Mouse (Mus musculus): ENCODE data around the gene Cenpp. TPM values are rescaled to one million over a fixed set of nuclear protein-coding genes. Genes with fewer than 3 reads are reported as not detected.

Cenpp gene
- polyA plus RNA-seq, 1 experiment from 2014 or later, result 13.1 TPM

DNA sequence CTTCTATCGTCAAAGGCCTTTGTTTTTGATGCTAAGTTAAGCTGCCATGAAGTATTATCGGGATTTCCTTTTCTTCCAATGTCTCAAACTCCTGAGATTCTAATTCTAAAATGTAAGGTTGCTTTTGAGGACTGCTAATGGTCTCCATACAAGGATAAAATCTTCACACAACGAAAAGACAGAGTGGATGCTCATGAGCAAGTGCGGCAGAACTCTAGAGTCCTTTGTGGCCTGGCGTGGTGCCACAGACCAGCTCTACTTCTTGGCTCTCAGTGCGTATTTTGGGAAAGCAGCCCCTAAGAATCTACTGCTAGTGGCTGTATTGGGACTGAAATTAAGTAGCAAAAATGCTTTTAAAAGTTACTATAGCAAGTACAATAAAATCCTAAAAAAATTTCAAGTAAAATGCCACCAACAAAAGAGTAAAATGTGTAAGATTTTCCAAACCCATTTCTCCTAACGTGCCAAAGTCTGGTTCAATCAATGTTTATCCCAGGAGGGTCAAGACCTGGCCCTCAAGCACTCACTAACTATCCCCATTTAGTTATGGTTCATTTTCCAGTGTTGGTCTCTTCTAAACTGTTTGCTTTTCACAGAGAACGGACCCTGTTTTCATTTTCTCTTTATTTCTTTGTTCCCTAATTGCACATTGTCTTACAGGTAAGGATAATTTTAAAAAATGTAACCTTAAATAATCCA, 68.1 kb downstream of the Cenpp start:
- Histone ChIP-seq H3K4me2 (replicated peaks) (no peak overlapping the region), H3K27me3 (no peaks in the 10 kb centered on the region), H3K27ac (replicated peaks) (no peak overlapping the region), H3K36me3 (no peaks in the 10 kb centered on the region), H3K4me1 (no peaks in the 10 kb centered on the region), H3K9me3 (no peaks in the 10 kb centered on the region), H3K4me3 (no peak overlapping the region), H3K9ac (replicated peaks) (no peak overlapping the region)
- ATAC-seq (replicated peaks), result no peak
- WGBS, result 82% methylated on average over 8 of the region's 8 CpGs

- Histone ChIP-seq H3K4me1 (no peaks in the 10 kb centered on the region), H3K27ac (replicated peaks) (no peak overlapping the region), H3K4me3 (no peak overlapping the region), H3K27me3 (no peaks in the 10 kb centered on the region), H3K36me3 (no peaks in the 10 kb centered on the region), H3K4me2 (replicated peaks) (no peak overlapping the region), H3K9me3 (no peaks in the 10 kb centered on the region), H3K9ac (replicated peaks) (no peak overlapping the region)
- no peak for ATAC-seq (replicated peaks)
Measured at GRCm38 (mm10) chr13:49583859-49584258, 68.7 kb downstream of the Cenpp start.

DNA sequence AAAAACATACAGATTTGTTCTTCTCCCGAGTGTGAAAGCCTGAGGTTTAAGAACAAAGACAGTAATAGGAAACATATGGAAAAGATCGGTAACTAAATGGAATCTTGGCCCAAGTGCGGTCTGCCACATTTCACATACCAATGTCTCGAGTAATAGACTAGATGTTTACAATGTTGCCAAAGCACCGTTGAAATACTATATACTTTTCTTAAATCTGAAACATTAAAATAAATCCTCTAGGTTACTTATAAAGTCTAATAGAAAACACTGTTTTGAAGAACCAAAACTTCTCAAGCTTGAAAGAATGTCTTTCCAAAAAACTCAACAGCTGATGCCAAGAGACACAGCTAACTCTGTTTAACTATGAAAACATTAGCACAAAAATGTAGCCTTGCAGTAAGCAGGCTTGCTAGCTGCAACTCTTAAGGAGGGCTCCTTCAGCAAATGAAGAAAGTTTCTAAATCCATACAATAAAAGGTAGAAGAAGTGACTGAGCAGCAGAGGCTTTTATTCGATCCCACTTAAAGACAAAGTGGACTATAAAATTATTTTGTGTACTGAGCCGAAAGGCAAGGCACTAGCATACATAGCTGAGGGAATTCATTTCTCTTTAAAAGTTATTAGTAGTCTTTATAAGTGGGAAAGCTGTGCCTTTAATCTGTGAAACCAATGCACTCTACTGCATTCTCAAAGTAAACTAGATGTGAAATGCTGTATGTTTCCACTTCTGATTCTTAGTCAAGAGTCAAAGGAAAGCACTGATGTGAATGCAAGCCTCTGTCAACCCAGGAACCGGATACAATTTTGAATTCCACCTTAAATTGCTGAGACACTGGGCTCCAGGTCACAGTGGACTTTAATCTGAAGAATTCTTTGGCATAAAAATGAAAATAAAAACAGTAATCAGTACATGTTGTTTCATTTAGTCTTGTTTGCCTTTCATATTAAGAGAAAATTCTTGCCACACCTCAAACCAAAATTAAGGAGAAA, 70.7 kb downstream of the Cenpp start, which contains the start of gene Omd:
Omd (plus strand) TSS at position 922 of the 990 bp plus-strand sequence.
- H3K27me3 ChIP-seq, result no peaks in the 10 kb centered on the region
- WGBS, result 76% methylated on average over 8 of the region's 8 CpGs
- H3K4me3 ChIP-seq, result no peak within 1 kb of the TSS
- no peak within 1 kb of the TSS for H3K27ac ChIP-seq (replicated peaks)
- H3K9me3 ChIP-seq, result no peaks in the 10 kb centered on the region
- H3K4me1 ChIP-seq, result no peaks in the 10 kb centered on the region
- no peak within 1 kb of the TSS for H3K4me2 ChIP-seq (replicated peaks)
- no peaks in the 10 kb centered on the region for H3K36me3 ChIP-seq
- ATAC-seq (replicated peaks), result no peak
- no peak within 1 kb of the TSS for H3K9ac ChIP-seq (replicated peaks)

GRCm38 (mm10) chr13:49571418-49571817, 81.2 kb downstream of the Cenpp start:
- Histone ChIP-seq H3K27ac (replicated peaks) (no peak overlapping the region), H3K4me1 (no peaks in the 10 kb centered on the region), H3K4me3 (no peak overlapping the region), H3K9me3 (no peaks in the 10 kb centered on the region), H3K9ac (replicated peaks) (no peak overlapping the region), H3K4me2 (replicated peaks) (no peak overlapping the region), H3K27me3 (no peaks in the 10 kb centered on the region), H3K36me3 (no peaks in the 10 kb centered on the region)
- no peak for ATAC-seq (replicated peaks)
- WGBS, result 95% methylated on average over 2 of the region's 2 CpGs

GRCm38 (mm10) chr13:49570371-49570770, 82.2 kb downstream of the Cenpp start:
- Histone ChIP-seq H3K27ac (replicated peaks) (no peak overlapping the region), H3K4me3 (no peak overlapping the region), H3K27me3 (no peaks in the 10 kb centered on the region), H3K36me3 (no peaks in the 10 kb centered on the region), H3K9me3 (no peaks in the 10 kb centered on the region), H3K9ac (replicated peaks) (no peak overlapping the region), H3K4me2 (replicated peaks) (no peak overlapping the region), H3K4me1 (no peaks in the 10 kb centered on the region)
- no peak for ATAC-seq (replicated peaks)
- WGBS, result 74% methylated on average over 3 of the region's 3 CpGs

DNA sequence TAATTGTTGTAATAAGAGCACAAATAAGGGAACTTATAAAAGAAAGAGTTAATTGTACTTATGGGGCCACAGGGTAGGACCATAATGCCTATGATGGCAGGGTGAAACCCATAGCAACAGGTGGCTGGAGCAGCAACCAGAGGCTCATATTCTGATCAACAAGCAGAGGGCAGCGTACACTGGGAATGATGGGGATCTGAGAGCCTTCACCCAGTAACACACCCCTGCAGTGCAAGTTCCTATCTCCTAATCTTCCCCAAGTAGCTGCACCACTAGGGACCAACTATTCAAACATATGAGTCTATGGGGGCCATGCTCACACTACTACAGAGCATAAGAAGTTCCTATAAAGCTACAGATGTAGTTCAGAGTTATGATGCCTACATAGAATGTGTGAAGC, 88.2 kb downstream of the Cenpp start:
- no peak overlapping the region for H3K4me3 ChIP-seq
- H3K27ac ChIP-seq (replicated peaks), result no peak overlapping the region
- no peaks in the 10 kb centered on the region for H3K4me1 ChIP-seq
- no peak overlapping the region for H3K9ac ChIP-seq (replicated peaks)
- no peak overlapping the region for H3K4me2 ChIP-seq (replicated peaks)
- no peaks in the 10 kb centered on the region for H3K27me3 ChIP-seq
- H3K9me3 ChIP-seq, result no peaks in the 10 kb centered on the region
- no peaks in the 10 kb centered on the region for H3K36me3 ChIP-seq
- WGBS, result 81% methylated on average over 1 of the region's 1 CpGs
- ATAC-seq (replicated peaks), result no peak

GRCm38 (mm10) chr13:49560886-49561285, 91.7 kb downstream of the Cenpp start:
- Histone ChIP-seq H3K27ac (replicated peaks) (no peak overlapping the region), H3K9me3 (no peaks in the 10 kb centered on the region), H3K9ac (replicated peaks) (no peak overlapping the region), H3K36me3 (no peaks in the 10 kb centered on the region), H3K4me1 (no peaks in the 10 kb centered on the region), H3K27me3 (no peaks in the 10 kb centered on the region), H3K4me2 (replicated peaks) (no peak overlapping the region), H3K4me3 (no peak overlapping the region)
- 78% methylated on average over 2 of the region's 2 CpGs for WGBS
- ATAC-seq (replicated peaks), result no peak

GRCm38 (mm10) chr13:49559185-49559584, 93.4 kb downstream of the Cenpp start:
- H3K4me2 ChIP-seq (replicated peaks), result no peak overlapping the region
- H3K4me3 ChIP-seq, result no peak overlapping the region
- H3K36me3 ChIP-seq, result no peaks in the 10 kb centered on the region
- H3K4me1 ChIP-seq, result no peaks in the 10 kb centered on the region
- no peak overlapping the region for H3K9ac ChIP-seq (replicated peaks)
- 32% methylated on average over 2 of the region's 2 CpGs for WGBS
- H3K9me3 ChIP-seq, result no peaks in the 10 kb centered on the region
- H3K27me3 ChIP-seq, result no peaks in the 10 kb centered on the region
- no peak for ATAC-seq (replicated peaks)
- H3K27ac ChIP-seq (replicated peaks), result no peak overlapping the region

GRCm38 (mm10) chr13:49556924-49557323, 95.7 kb downstream of the Cenpp start:
- Histone ChIP-seq H3K27me3 (no peaks in the 10 kb centered on the region), H3K36me3 (no peaks in the 10 kb centered on the region), H3K27ac (replicated peaks) (no peak overlapping the region), H3K9me3 (no peaks in the 10 kb centered on the region), H3K4me1 (no peaks in the 10 kb centered on the region), H3K4me3 (no peak overlapping the region), H3K4me2 (replicated peaks) (no peak overlapping the region), H3K9ac (replicated peaks) (no peak overlapping the region)
- WGBS, result 69% methylated on average over 1 of the region's 1 CpGs
- no peak for ATAC-seq (replicated peaks)

DNA sequence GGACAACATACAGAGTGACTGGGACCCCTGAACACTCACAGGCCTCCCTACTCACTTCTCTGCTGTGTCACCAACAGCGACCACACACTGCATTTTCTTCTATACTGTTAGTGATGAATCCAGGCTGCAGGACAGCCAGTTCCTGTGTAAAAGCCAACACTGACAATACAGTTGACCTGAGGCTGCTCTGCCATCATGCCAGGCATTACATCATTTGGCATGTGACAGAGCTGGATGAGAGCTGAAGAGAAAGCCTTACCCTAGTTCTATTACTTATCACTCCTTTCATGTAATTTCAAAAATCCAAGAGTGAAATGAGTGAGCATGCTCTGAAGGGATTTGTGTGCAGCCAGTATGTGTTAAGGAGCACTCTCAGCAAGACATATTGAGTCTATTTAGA, 96.4 kb downstream of the Cenpp start:
- Histone ChIP-seq H3K27ac (replicated peaks) (no peak overlapping the region), H3K4me3 (no peak overlapping the region), H3K4me2 (replicated peaks) (no peak overlapping the region), H3K27me3 (no peaks in the 10 kb centered on the region), H3K9ac (replicated peaks) (no peak overlapping the region), H3K36me3 (no peaks in the 10 kb centered on the region), H3K4me1 (no peaks in the 10 kb centered on the region), H3K9me3 (no peaks in the 10 kb centered on the region)
- WGBS, result 81% methylated on average over 1 of the region's 1 CpGs
- no peak for ATAC-seq (replicated peaks)

DNA sequence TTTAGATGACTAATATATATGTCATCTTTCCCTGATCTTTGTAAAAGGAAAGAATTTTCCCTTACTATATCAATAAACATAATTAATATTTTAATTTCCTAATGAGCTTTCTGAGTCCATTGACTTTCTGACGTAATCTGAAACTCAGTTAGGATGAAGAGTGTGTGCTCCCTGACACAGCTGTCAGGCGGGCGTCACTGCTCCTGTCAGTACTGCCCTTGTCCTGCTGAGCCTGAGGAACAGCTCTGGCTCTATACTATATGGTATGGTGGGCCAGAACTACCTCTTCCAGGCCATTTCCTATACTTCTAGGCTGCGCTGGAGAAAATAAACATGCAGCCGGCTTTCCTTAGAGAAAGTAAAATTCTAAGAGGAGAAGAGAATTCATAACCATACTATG, 98.1 kb downstream of the Cenpp start:
- H3K9ac ChIP-seq (replicated peaks), result no peak overlapping the region
- no peak overlapping the region for H3K27ac ChIP-seq (replicated peaks)
- H3K4me2 ChIP-seq (replicated peaks), result no peak overlapping the region
- no peaks in the 10 kb centered on the region for H3K4me1 ChIP-seq
- ATAC-seq (replicated peaks), result no peak
- H3K27me3 ChIP-seq, result no peaks in the 10 kb centered on the region
- no peak overlapping the region for H3K4me3 ChIP-seq
- no peaks in the 10 kb centered on the region for H3K9me3 ChIP-seq
- 84% methylated on average over 5 of the region's 5 CpGs for WGBS
- H3K36me3 ChIP-seq, result no peaks in the 10 kb centered on the region

- Histone ChIP-seq H3K9ac (replicated peaks) (no peak overlapping the region), H3K27ac (replicated peaks) (no peak overlapping the region), H3K4me1 (no peaks in the 10 kb centered on the region), H3K9me3 (no peaks in the 10 kb centered on the region), H3K36me3 (no peaks in the 10 kb centered on the region), H3K4me3 (no peak overlapping the region), H3K4me2 (replicated peaks) (no peak overlapping the region), H3K27me3 (no peaks in the 10 kb centered on the region)
- 96% methylated on average over 3 of the region's 3 CpGs for WGBS
- no peak for ATAC-seq (replicated peaks)
Measured at GRCm38 (mm10) chr13:49549616-49550015, 103.0 kb downstream of the Cenpp start.

All from forebrain, embryonic 15.5 days (tissue).